Mouse (Mus musculus) bone marrow, adult 2 months (tissue): ENCODE results near the gene Olfr12.

Experiments
- CTCF ChIP-seq: fragments of 200-500 bp; IDR thresholded peaks from 2 replicates; pipeline ENCODE4 v1.5.1; 2011; ENCODE audit warnings: low read length, control low read depth; ENCODE audit not compliant: control insufficient read depth, insufficient read depth
- POLR2A ChIP-seq: fragments of 200-500 bp; IDR thresholded peaks from 2 replicates; pipeline ENCODE4 v1.6.1; 2011; ENCODE audit warnings: low read depth, mild to moderate bottlenecking, control low read depth, low read length, borderline replicate concordance; ENCODE audit not compliant: control insufficient read depth

GRCm38 (mm10) chr1:92632196-92632595 lies 14.6 kb downstream of the Olfr12 start:
- no peak for TF ChIP-seq POLR2A
- TF ChIP-seq CTCF: no peak
